Comparison of ENCODE assay signal across 16 mouse cellular contexts in genomic region chr3:76316991-76317390, GRCm38 (mm10).
"Had no signal": no experiment of that assay in that cellular context is flagged by ENCODE, and none has a peak within 500 bp of the region (broad histone marks: within the 10 kb centered on the region; RNA-seq: fewer than 3 reads in every experiment).

No protein-coding gene starts in this region.

- DNase-seq: gastrocnemius, postnatal 14 days; heart, adult 11 months; heart, adult 2 months; heart, postnatal 14 days; heart, postnatal 36 days; kidney, adult 11 months; kidney, adult 2 months; kidney, adult 9 months; kidney, postnatal 14 days; kidney, postnatal 36 days; layer of hippocampus, adult 9-11 months; layer of hippocampus, postnatal 36 days; left cerebral cortex, postnatal 4 days had no signal

- ATAC-seq: hindbrain, postnatal 0 days; intestine, embryonic 16.5 days; liver, embryonic 12.5 days had no signal
